Mouse (Mus musculus): Measurements from ENCODE around the gene Myh14.

Gene Myh14

GRCm38 (mm10) chr7:44581637-44582036 is 89.0 kb downstream of the Myh14 start:
- DNase-seq (ENCODE audit: low spot score in 2 of 2), result no peak

GRCm38 (mm10) chr7:44576333-44576844 is 94.3 kb downstream of the Myh14 start:
- no peak for DNase-seq (ENCODE audit: low spot score in 2 of 2)

GRCm38 (mm10) chr7:44572956-44573484 is 97.6 kb downstream of the Myh14 start:
- no peak for DNase-seq (ENCODE audit: low spot score in 2 of 2)

GRCm38 (mm10) chr7:44572213-44572701 is 98.4 kb downstream of the Myh14 start, which contains the start of gene Napsa:
Gene Napsa (plus strand): TSS chr7:44572380.
- no peak for DNase-seq (ENCODE audit: low spot score in 2 of 2)

- no peak for DNase-seq (ENCODE audit: low spot score in 2 of 2)
These were observed 98.8 kb downstream of the Myh14 start for GRCm38 (mm10) chr7:44571811-44572210.

- DNase-seq (ENCODE audit: low spot score in 2 of 2), result no peak
These were observed 99.7 kb downstream of the Myh14 start for GRCm38 (mm10) chr7:44570989-44571388.

GRCm38 (mm10) chr7:44568803-44569202 is 101.8 kb downstream of the Myh14 start:
- no peak for DNase-seq (ENCODE audit: low spot score in 2 of 2)

- no peak for DNase-seq (ENCODE audit: low spot score in 2 of 2)
These were observed 105.2 kb downstream of the Myh14 start for GRCm38 (mm10) chr7:44565414-44565813.

- DNase-seq (ENCODE audit: low spot score in 2 of 2), result no peak
These were observed 106.2 kb downstream of the Myh14 start for GRCm38 (mm10) chr7:44564486-44564885.

GRCm38 (mm10) chr7:44563284-44563683 is 107.4 kb downstream of the Myh14 start:
- DNase-seq (ENCODE audit: low spot score in 2 of 2), result no peak

- peak; percentile 56 to 57 for DNase-seq (ENCODE audit: low spot score in 2 of 2)
These were observed 109.9 kb downstream of the Myh14 start for GRCm38 (mm10) chr7:44560435-44561400.

GRCm38 (mm10) chr7:44557629-44558028 is 113.0 kb downstream of the Myh14 start:
- no peak for DNase-seq (ENCODE audit: low spot score in 2 of 2)

Data from right cerebral cortex, postnatal 36 days (tissue).